Mouse (Mus musculus) MEL (cell line): ENCODE data around the gene Krt33b. TPM values are rescaled to one million over a fixed set of nuclear protein-coding genes. Genes with fewer than 3 reads are reported as not detected.

Source experiments
- DNase-seq: peaks from one replicate; pipeline ENCODE4 v3.0.0; 2011; ENCODE audit warnings: low read depth, low spot score
- H3K27ac ChIP-seq: 2 replicates; pipeline ENCODE4 v1.5.1; 2012; ENCODE audit warnings: low read depth, mild to moderate bottlenecking, control low read depth, low read length, moderate library complexity; ENCODE audit not compliant: control insufficient read depth
- H3K27me3 ChIP-seq, 2 experiments: fragments of 150-350 bp in 1 of 2; sonication (generic) in 1 of 2; 2 replicates each; pipeline ENCODE4 v1.6.1; 2012; ENCODE audit warnings: low read length in 2 of 2, mild to moderate bottlenecking in 2 of 2, improper control_type of control experiment in 1 of 2, moderate library complexity in 1 of 2; ENCODE audit not compliant: insufficient read depth in 2 of 2, control insufficient read depth in 1 of 2
- H3K36me3 ChIP-seq, 2 experiments: 2 replicates each; pipeline ENCODE4 v1.6.1; 2012 to 2014; ENCODE audit warnings: low read length in 2 of 2, improper control_type of control experiment in 1 of 2, inconsistent platforms in 1 of 2, mild to moderate bottlenecking in 1 of 2; ENCODE audit not compliant: insufficient read depth in 2 of 2, control insufficient read depth in 1 of 2
- H3K4me1 ChIP-seq, 2 experiments: fragments of 150-350 bp in 1 of 2; sonication (generic) in 1 of 2; 2 replicates each; pipeline ENCODE4 v1.6.1; 2012; ENCODE audit warnings: low read length in 2 of 2, improper control_type of control experiment in 1 of 2, mild to moderate bottlenecking in 1 of 2; ENCODE audit not compliant: insufficient read depth in 2 of 2, control insufficient read depth in 1 of 2
- H3K4me3 ChIP-seq, 2 experiments: fragments of 150-350 bp in 1 of 2; sonication (generic) in 1 of 2; 2 replicates each; pipeline ENCODE4 v1.5.1; 2012; ENCODE audit warnings: low read depth in 2 of 2, low read length in 2 of 2, mild to moderate bottlenecking in 2 of 2, moderate library complexity in 2 of 2, control low read depth in 1 of 2, improper control_type of control experiment in 1 of 2; ENCODE audit not compliant: control insufficient read depth in 1 of 2, insufficient read depth in 1 of 2
- H3K79me2 ChIP-seq: 2 replicates; pipeline ENCODE4 v1.6.1; 2012; ENCODE audit warnings: mild to moderate bottlenecking, low read length, moderate library complexity; ENCODE audit not compliant: control insufficient read depth, poor library complexity, insufficient read depth
- H3K9ac ChIP-seq: 2 replicates; pipeline ENCODE4 v1.6.1; 2012; ENCODE audit warnings: low read depth, mild to moderate bottlenecking, control low read depth, low read length, moderate library complexity; ENCODE audit not compliant: control insufficient read depth, poor library complexity, severe bottlenecking
- H3K9me3 ChIP-seq: fragments of 150-350 bp; sonication (generic); replicated peaks from 2 replicates; pipeline ENCODE4 v1.6.1; 2012; ENCODE audit warnings: mild to moderate bottlenecking, low read length, improper control_type of control experiment, moderate library complexity; ENCODE audit not compliant: insufficient read depth
- BHLHE40 ChIP-seq: IDR thresholded peaks from 2 replicates; pipeline ENCODE4 v1.6.1; 2012; ENCODE audit warnings: low read depth, mild to moderate bottlenecking, inconsistent platforms, low read length, improper control_type of control experiment, borderline replicate concordance
- E2F4 ChIP-seq: IDR thresholded peaks from 2 replicates; pipeline ENCODE4 v1.6.1; 2011; ENCODE audit warnings: low read depth, low read length, improper control_type of control experiment, borderline replicate concordance
- ELF1 ChIP-seq: IDR thresholded peaks from 2 replicates; pipeline ENCODE4 v1.6.1; 2014; ENCODE audit warnings: low read depth, mild to moderate bottlenecking, inconsistent platforms, low read length, improper control_type of control experiment, moderate library complexity
- HCFC1 ChIP-seq: IDR thresholded peaks from 2 replicates; pipeline ENCODE4 v1.6.1; 2012; ENCODE audit warnings: low read depth, mild to moderate bottlenecking, inconsistent platforms, low read length, improper control_type of control experiment, moderate library complexity
- JUND ChIP-seq: IDR thresholded peaks from 2 replicates; pipeline ENCODE4 v1.6.1; 2011; ENCODE audit warnings: low read depth, mild to moderate bottlenecking, improper control_type of control experiment, low read length
- MXI1 ChIP-seq: IDR thresholded peaks from 2 replicates; pipeline ENCODE4 v1.6.1; 2011; ENCODE audit warnings: mild to moderate bottlenecking, low read depth, low read length, improper control_type of control experiment
- NRF1 ChIP-seq: IDR thresholded peaks from 2 replicates; pipeline ENCODE4 v1.6.1; 2014; ENCODE audit warnings: low read depth, mild to moderate bottlenecking, inconsistent platforms, low read length, improper control_type of control experiment, moderate library complexity; ENCODE audit not compliant: poor library complexity, insufficient read depth, severe bottlenecking
- POLR2AphosphoS2 ChIP-seq: IDR thresholded peaks from 2 replicates; pipeline ENCODE4 v1.6.1; 2011; ENCODE audit warnings: low read length, improper control_type of control experiment
- RCOR1 ChIP-seq: IDR thresholded peaks from 2 replicates; pipeline ENCODE4 v1.6.1; 2012; ENCODE audit warnings: low read depth, mild to moderate bottlenecking, inconsistent platforms, low read length, improper control_type of control experiment
- SIN3A ChIP-seq: IDR thresholded peaks from 2 replicates; pipeline ENCODE4 v1.6.1; 2012; ENCODE audit warnings: low read length, improper control_type of control experiment, inconsistent platforms
- TAL1 ChIP-seq: IDR thresholded peaks from 2 replicates; pipeline ENCODE4 v1.6.1; 2012; ENCODE audit warnings: mild to moderate bottlenecking, inconsistent platforms, low read length, moderate library complexity, mixed read lengths
- TCF12 ChIP-seq: IDR thresholded peaks from 2 replicates; pipeline ENCODE4 v1.6.1; 2014; ENCODE audit warnings: low read depth, mild to moderate bottlenecking, inconsistent platforms, low read length, improper control_type of control experiment, moderate library complexity
- USF1 ChIP-seq: IDR thresholded peaks from 2 replicates; pipeline ENCODE4 v1.6.1; 2014; ENCODE audit warnings: low read depth, mild to moderate bottlenecking, inconsistent platforms, low read length, improper control_type of control experiment, moderate library complexity
- USF2 ChIP-seq, 2 experiments: IDR thresholded peaks; 2 replicates each; pipeline ENCODE4 v1.6.1; 2011 to 2012; ENCODE audit warnings: improper control_type of control experiment in 2 of 2, low read length in 2 of 2, borderline replicate concordance in 1 of 2, inconsistent platforms in 1 of 2, low read depth in 1 of 2, mild to moderate bottlenecking in 1 of 2; ENCODE audit not compliant: insufficient read depth in 1 of 2
- polyA plus RNA-seq, 2 experiments: library from polyadenylated mRNA; stranded (reverse) in 1 of 2; unstranded in 1 of 2; fragments of >175 nt in 1 of 2; fragments of >200 nt in 1 of 2; gene quantifications; 2 replicates each; pipeline versions ENCODE4 v1.2.1 to v1.2.4; 2012; ENCODE audit warnings: low replicate concordance in 2 of 2, low read depth in 1 of 2; ENCODE audit not compliant: insufficient read length in 2 of 2, insufficient read depth in 1 of 2, missing spikeins in 1 of 2
- total RNA-seq: library from RNA; depleted of rRNA; stranded (reverse); fragments of 300-350 nt; gene quantifications from 2 replicates; pipeline ENCODE4 v1.2.3, GENCODE M21; 2012

Krt33b gene
- total and polyA plus RNA-seq, 3 experiments = not detected

- Histone ChIP-seq H3K79me2 (no peaks in the 10 kb centered on the region), H3K4me3 (no peak within 1 kb of the TSS), H3K4me1 (no peaks in the 10 kb centered on the region), H3K9me3 (no peaks in the 10 kb centered on the region), H3K27ac (no peak within 1 kb of the TSS), H3K27me3 (no peaks in the 10 kb centered on the region), H3K36me3 (no peaks in the 10 kb centered on the region), H3K9ac (no peak within 1 kb of the TSS)
- TF ChIP-seq BHLHE40 = no peak
- no peak for TF ChIP-seq SIN3A
- TF ChIP-seq RCOR1 = no peak
- TF ChIP-seq TCF12 = no peak
- no peak for TF ChIP-seq JUND
- TF ChIP-seq MXI1 = no peak
- TF ChIP-seq HCFC1 = no peak
- TF ChIP-seq POLR2AphosphoS2 = no peak
- no peak for TF ChIP-seq USF1
- no peak for DNase-seq
Observed at GRCm38 (mm10) chr11:100041454-100041853, 11.8 kb upstream of the Krt33b start, which contains the start of gene Krt34. Gene Krt34, minus strand, starts transcription at chr11:100041554.

GRCm38 (mm10) chr11:100021438-100021837 lies 8.2 kb downstream of the Krt33b start:
- no peak for DNase-seq
- Histone ChIP-seq H3K36me3 (no peaks in the 10 kb centered on the region), H3K27ac (no peak overlapping the region), H3K27me3 (no peaks in the 10 kb centered on the region), H3K79me2 (no peaks in the 10 kb centered on the region), H3K9me3 (no peaks in the 10 kb centered on the region), H3K4me3 (no peak overlapping the region)
- no peak for TF ChIP-seq ELF1
- TF ChIP-seq USF2 (IDR thresholded peaks at IDR 0.05; ENCODE audit: borderline replicate concordance in 1 of 2, insufficient read depth in 1 of 2, low read depth in 1 of 2, low read length in 2 of 2) = no peak
- TF ChIP-seq E2F4 = no peak
- no peak for TF ChIP-seq NRF1
- TF ChIP-seq JUND = no peak
- no peak for TF ChIP-seq HCFC1
- TF ChIP-seq TAL1 = no peak
- TF ChIP-seq, all 39 proteins: peak for 0
- no peaks in the 10 kb centered on the region for H3K4me1 ChIP-seq
- H3K9ac ChIP-seq = no peak overlapping the region

- Histone ChIP-seq H3K27me3 (no peaks in the 10 kb centered on the region), H3K27ac (no peak overlapping the region), H3K9ac (no peak overlapping the region), H3K4me1 (no peaks in the 10 kb centered on the region), H3K79me2 (no peaks in the 10 kb centered on the region), H3K4me3 (no peak overlapping the region), H3K36me3 (no peaks in the 10 kb centered on the region), H3K9me3 (no peaks in the 10 kb centered on the region)
- no peak for TF ChIP-seq JUND
- DNase-seq = no peak
Observed at GRCm38 (mm10) chr11:100019466-100019865, 10.2 kb downstream of the Krt33b start.
